Mouse (Mus musculus) lung, adult 2 months (tissue): ENCODE measurements at regions not wholly inside any gene's neighbourhood (a gene's known extent, or its start where the extent isn't known, plus 50 kb on each side); places are given as distances from the start of the nearest gene placed in this dataset.

ENCODE experiments used
- CTCF ChIP-seq: fragments of 200-500 bp; IDR thresholded peaks from 2 replicates; pipeline ENCODE4 v1.5.1; 2011; ENCODE audit warnings: mild to moderate bottlenecking, low read length, control low read depth; ENCODE audit not compliant: insufficient read depth
- POLR2A ChIP-seq: fragments of 200-500 bp; IDR thresholded peaks from 2 replicates; pipeline ENCODE4 v1.6.1; 2011; ENCODE audit warnings: low read depth, mild to moderate bottlenecking, control low read depth, low read length, borderline replicate concordance; ENCODE audit errors: extremely low read depth

DNA sequence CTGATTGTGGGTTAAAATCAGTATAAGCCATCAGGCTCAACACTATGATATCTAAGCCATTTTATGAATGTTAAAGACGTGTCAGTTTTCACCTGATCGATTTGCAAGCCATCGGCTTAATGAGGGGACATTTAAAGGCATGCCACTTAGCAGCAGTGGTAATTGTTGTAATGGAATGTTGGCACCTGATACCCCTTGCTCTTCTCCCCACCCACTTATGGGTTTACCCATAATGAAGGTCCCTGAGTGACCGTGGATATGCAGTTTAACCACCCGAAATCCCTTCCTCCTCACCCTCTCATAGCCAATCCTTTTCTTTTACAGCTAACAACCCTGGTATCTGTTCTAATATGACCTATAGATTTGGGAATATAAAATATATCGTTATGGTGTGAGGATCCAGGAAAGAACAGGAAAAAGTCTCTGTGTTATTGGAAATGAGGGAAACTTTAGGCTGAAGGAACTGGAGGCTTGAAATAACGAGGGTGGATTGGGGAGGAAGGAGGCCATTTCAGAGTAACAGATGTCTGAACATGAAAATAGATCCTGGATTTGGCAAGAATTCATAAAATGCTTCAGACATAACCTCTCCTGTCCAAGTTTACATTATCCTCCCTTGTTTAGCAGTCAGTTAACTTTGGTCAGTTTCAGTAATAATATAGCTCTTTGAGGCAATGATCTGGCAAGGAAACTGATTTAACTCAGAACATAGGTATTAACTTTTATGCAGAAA lies 192.4 kb downstream of the Lmbrd1 start:
- no peak for TF ChIP-seq CTCF
- no peak for TF ChIP-seq POLR2A
